Mouse (Mus musculus) erythroblast, embryonic 14.5 days (primary cell): ENCODE measurements at regions not wholly inside any gene's neighbourhood (a gene's known extent, or its start where the extent isn't known, plus 50 kb on each side); places are given as distances from the start of the nearest gene placed in this dataset.

Experiments used
- H3K27me3 ChIP-seq: 2 replicates; pipeline ENCODE4 v1.6.1; 2012; ENCODE audit warnings: inconsistent platforms; ENCODE audit not compliant: control insufficient read depth
- H3K36me3 ChIP-seq: 2 replicates; pipeline ENCODE4 v1.6.1; 2012; ENCODE audit warnings: mild to moderate bottlenecking, inconsistent platforms; ENCODE audit not compliant: control insufficient read depth
- H3K4me1 ChIP-seq: 2 replicates; pipeline ENCODE4 v1.6.1; 2012; ENCODE audit warnings: inconsistent platforms; ENCODE audit not compliant: control insufficient read depth
- H3K4me3 ChIP-seq: replicated peaks from 2 replicates; pipeline ENCODE3; 2012; ENCODE audit warnings: moderate library complexity, mild to moderate bottlenecking, inconsistent platforms
- H3K9me3 ChIP-seq: 2 replicates; pipeline ENCODE4 v1.6.1; 2012; ENCODE audit warnings: low read length, inconsistent platforms, mixed read lengths; ENCODE audit not compliant: control insufficient read depth
- GATA1 ChIP-seq: IDR thresholded peaks from 2 replicates; pipeline ENCODE4 v1.6.1; 2012; ENCODE audit warnings: low read length, inconsistent platforms, mixed read lengths
- TAL1 ChIP-seq: IDR thresholded peaks from 3 replicates; pipeline ENCODE4 v1.6.1; 2012; ENCODE audit warnings: low read length, inconsistent platforms, mixed read lengths

GRCm38 (mm10) chr1:55838168-55838567 is 432.4 kb downstream of the Plcl1 start:
- Histone ChIP-seq H3K4me1 (no peaks in the 10 kb centered on the region), H3K9me3 (no peaks in the 10 kb centered on the region), H3K27me3 (no peaks in the 10 kb centered on the region), H3K4me3 (no peak overlapping the region), H3K36me3 (no peaks in the 10 kb centered on the region)
- TF ChIP-seq GATA1 = no peak
- TF ChIP-seq TAL1 = no peak

GRCm38 (mm10) chr1:55848806-55849205 is 443.1 kb downstream of the Plcl1 start:
- H3K4me1 ChIP-seq = no peaks in the 10 kb centered on the region
- H3K36me3 ChIP-seq = no peaks in the 10 kb centered on the region
- TF ChIP-seq GATA1 (no peak), TAL1 (no peak)
- H3K27me3 ChIP-seq = no peaks in the 10 kb centered on the region
- H3K9me3 ChIP-seq = no peaks in the 10 kb centered on the region
- no peak overlapping the region for H3K4me3 ChIP-seq

- Histone ChIP-seq H3K4me3 (no peak overlapping the region), H3K36me3 (no peaks in the 10 kb centered on the region), H3K27me3 (no peaks in the 10 kb centered on the region), H3K9me3 (no peaks in the 10 kb centered on the region; the same call in 1 of the 2 replicates), H3K4me1 (no peaks in the 10 kb centered on the region)
- no peak for TF ChIP-seq TAL1
- no peak for TF ChIP-seq GATA1
These were observed 446.6 kb downstream of the Plcl1 start for GRCm38 (mm10) chr1:55852354-55852753.

- Histone ChIP-seq H3K4me3 (no peak overlapping the region), H3K36me3 (no peaks in the 10 kb centered on the region), H3K9me3 (no peaks in the 10 kb centered on the region; the same call in 1 of the 2 replicates), H3K4me1 (no peaks in the 10 kb centered on the region), H3K27me3 (no peaks in the 10 kb centered on the region)
- no peak for TF ChIP-seq TAL1
- no peak for TF ChIP-seq GATA1
These were observed 453.4 kb downstream of the Plcl1 start for GRCm38 (mm10) chr1:55859113-55859512.

- Histone ChIP-seq H3K27me3 (no peaks in the 10 kb centered on the region), H3K4me1 (no peaks in the 10 kb centered on the region), H3K4me3 (no peak overlapping the region), H3K36me3 (no peaks in the 10 kb centered on the region), H3K9me3 (no peaks in the 10 kb centered on the region)
- TF ChIP-seq TAL1 = no peak
- no peak for TF ChIP-seq GATA1
These were observed 457.4 kb downstream of the Plcl1 start for GRCm38 (mm10) chr1:55863113-55863512.

GRCm38 (mm10) chr1:55865274-55865673 is 459.6 kb downstream of the Plcl1 start:
- TF ChIP-seq GATA1 = no peak
- no peak for TF ChIP-seq TAL1
- H3K4me1 ChIP-seq = no peaks in the 10 kb centered on the region

GRCm38 (mm10) chr1:55866677-55867076 is 461.0 kb downstream of the Plcl1 start:
- H3K4me1 ChIP-seq = no peaks in the 10 kb centered on the region
- TF ChIP-seq TAL1 = no peak
- no peak for TF ChIP-seq GATA1
- no peak overlapping the region for H3K4me3 ChIP-seq
- H3K27me3 ChIP-seq = no peaks in the 10 kb centered on the region
- no peaks in the 10 kb centered on the region; the same call in 1 of the 2 replicates for H3K9me3 ChIP-seq
- H3K36me3 ChIP-seq = no peaks in the 10 kb centered on the region

More at GRCm38 (mm10) chr1:55865274-55865673, 459.6 kb downstream of the Plcl1 start:
- no peaks in the 10 kb centered on the region for H3K36me3 ChIP-seq
- H3K27me3 ChIP-seq = no peaks in the 10 kb centered on the region
- no peaks in the 10 kb centered on the region for H3K9me3 ChIP-seq
- no peak overlapping the region for H3K4me3 ChIP-seq

GRCm38 (mm10) chr1:55873583-55873982 is 467.9 kb downstream of the Plcl1 start:
- Histone ChIP-seq H3K36me3 (no peaks in the 10 kb centered on the region), H3K9me3 (no peaks in the 10 kb centered on the region; the same call in 1 of the 2 replicates), H3K4me1 (no peaks in the 10 kb centered on the region), H3K4me3 (no peak overlapping the region), H3K27me3 (no peaks in the 10 kb centered on the region)
- TF ChIP-seq GATA1 (no peak), TAL1 (no peak)

GRCm38 (mm10) chr1:55874143-55874867 is 468.6 kb downstream of the Plcl1 start:
- TF ChIP-seq GATA1 = no peak
- TF ChIP-seq TAL1 = no peak
- no peaks in the 10 kb centered on the region for H3K4me1 ChIP-seq
- no peaks in the 10 kb centered on the region for H3K27me3 ChIP-seq
- H3K36me3 ChIP-seq = no peaks in the 10 kb centered on the region
- H3K9me3 ChIP-seq = no peaks in the 10 kb centered on the region; the same call in 1 of the 2 replicates
- H3K4me3 ChIP-seq = no peak overlapping the region

- H3K4me3 ChIP-seq = no peak overlapping the region
- no peaks in the 10 kb centered on the region for H3K36me3 ChIP-seq
- no peaks in the 10 kb centered on the region for H3K27me3 ChIP-seq
- H3K9me3 ChIP-seq = no peaks in the 10 kb centered on the region; the same call in 1 of the 2 replicates
- no peak for TF ChIP-seq TAL1
- TF ChIP-seq GATA1 = no peak
- H3K4me1 ChIP-seq = no peaks in the 10 kb centered on the region
These were observed 469.1 kb downstream of the Plcl1 start for GRCm38 (mm10) chr1:55874868-55875144.
